Comparison of ENCODE assay signal across 19 mouse cellular contexts in the genomic region with DNA sequence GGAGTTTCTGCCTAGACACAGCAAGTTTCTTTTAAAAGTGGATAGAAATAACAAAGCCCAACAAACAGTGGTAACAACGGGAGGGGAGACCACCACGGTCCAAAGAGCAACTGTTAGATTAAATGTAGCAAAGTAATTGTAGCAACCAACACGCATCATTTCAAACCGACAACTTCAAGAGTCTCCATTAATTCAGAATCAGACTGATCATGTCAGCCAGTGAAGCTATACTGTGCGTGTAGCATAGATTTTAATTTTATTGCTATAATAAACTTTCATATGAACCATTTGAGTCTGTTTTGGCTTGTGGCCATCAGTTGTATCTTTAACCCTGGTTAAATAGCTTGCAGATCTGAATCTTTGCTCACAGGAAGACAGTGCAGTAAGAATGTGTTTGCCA.
DNase-seq lines count a peak whose midpoint lies in the region; ATAC-seq and TF ChIP-seq lines count a peak whose summit lies in the region.
"Had no signal": no experiment of that assay in that cellular context is flagged by ENCODE, and none has a peak within 500 bp of the region (broad histone marks: within the 10 kb centered on the region; RNA-seq: fewer than 3 reads in every experiment).

No protein-coding gene starts in this region.

- no peaks in the 10 kb centered on the region for H3K4me1 ChIP-seq in kidney, embryonic 14.5 days (ENCODE audit: control insufficient read depth, insufficient read depth, low read length)
- H3K4me1 ChIP-seq in limb, embryonic 15.5 days = 0 out of 2 replicates have a peak, but pooled peaks cover 7% of the 10 kb centered on the region
- 0 out of 2 replicates have a peak, but pooled peaks cover 4% of the 10 kb centered on the region for H3K4me1 ChIP-seq in limb, embryonic 10.5 days
- H3K4me1 ChIP-seq in bone marrow, adult 2 months (ENCODE audit: control insufficient read depth, insufficient read depth, low read length) = peaks cover 1% of the 10 kb centered on the region; the same call in 1 of the 2 replicates
- no peaks in the 10 kb centered on the region for H3K4me1 ChIP-seq in forebrain, embryonic 12.5 days
- H3K4me1 ChIP-seq: forebrain, embryonic 10.5 days; hindbrain, embryonic 10.5 days had no signal

- no peak for TF ChIP-seq CTCF in bone marrow, adult 2 months (IDR thresholded peaks at IDR 0.05; ENCODE audit: control insufficient read depth, insufficient read depth, low read length)

- 58% methylated on average over 5 of the region's 5 CpGs for WGBS in kidney, embryonic 14.5 days
- WGBS in limb, embryonic 15.5 days = 56% methylated on average over 5 of the region's 5 CpGs
- WGBS in limb, embryonic 10.5 days = 93% methylated on average over 5 of the region's 5 CpGs
- WGBS in bone marrow, adult 2 months = 89% methylated on average over 5 of the region's 5 CpGs
- 93% methylated on average over 5 of the region's 5 CpGs for WGBS in forebrain, embryonic 12.5 days

- H3K36me3 ChIP-seq in kidney, embryonic 14.5 days (ENCODE audit: control insufficient read depth, insufficient read depth, low read length) = no peaks in the 10 kb centered on the region
- H3K36me3 ChIP-seq in limb, embryonic 15.5 days = no peaks in the 10 kb centered on the region
- peaks cover 5% of the 10 kb centered on the region for H3K36me3 ChIP-seq in limb, embryonic 10.5 days
- H3K36me3 ChIP-seq in forebrain, embryonic 12.5 days (replicated peaks) = no peaks in the 10 kb centered on the region
- H3K36me3 ChIP-seq: embryonic facial prominence, embryonic 13.5 days; forebrain, embryonic 15.5 days; hindbrain, embryonic 10.5 days had no signal

- no peak overlapping the region for H3K4me2 ChIP-seq in kidney, embryonic 14.5 days (replicated peaks; ENCODE audit: low read depth, low read length)
- H3K4me2 ChIP-seq in limb, embryonic 15.5 days = no peak overlapping the region
- no peak overlapping the region for H3K4me2 ChIP-seq in forebrain, embryonic 12.5 days
- H3K4me2 ChIP-seq: embryonic facial prominence, embryonic 13.5 days; forebrain, embryonic 15.5 days; heart, embryonic 12.5 days; hindbrain, embryonic 14.5 days had no signal

- TF ChIP-seq POLR2A in bone marrow, adult 2 months (IDR thresholded peaks at IDR 0.05; ENCODE audit: borderline replicate concordance, control insufficient read depth, low read depth, low read length) = no peak

- H3K27ac ChIP-seq in kidney, embryonic 14.5 days (ENCODE audit: low read depth, low read length) = peak overlapping the region; percentile 67; the same call in 1 of the 2 replicates
- peak overlapping the region; percentile 33; the same call in 1 of the 2 replicates for H3K27ac ChIP-seq in limb, embryonic 15.5 days
- no peak overlapping the region for H3K27ac ChIP-seq in limb, embryonic 10.5 days
- H3K27ac ChIP-seq in bone marrow, adult 2 months (ENCODE audit: control insufficient read depth, insufficient read depth, low read depth, low read length, poor library complexity) = peak overlapping the region; percentile 52; the same call in 1 of the 2 replicates
- H3K27ac ChIP-seq in forebrain, embryonic 12.5 days = no peak overlapping the region
- H3K27ac ChIP-seq: embryonic facial prominence, embryonic 13.5 days; forebrain, embryonic 10.5 days; forebrain, embryonic 15.5 days; heart, adult 2 months; hindbrain, embryonic 10.5 days; hindbrain, embryonic 14.5 days had no signal

- H3K9ac ChIP-seq in kidney, embryonic 14.5 days (ENCODE audit: low read depth, low read length) = no peak overlapping the region
- H3K9ac ChIP-seq in limb, embryonic 15.5 days = no peak overlapping the region
- H3K9ac ChIP-seq in forebrain, embryonic 12.5 days = no peak overlapping the region
- H3K9ac ChIP-seq: embryonic facial prominence, embryonic 13.5 days; forebrain, embryonic 15.5 days; heart, embryonic 12.5 days; hindbrain, embryonic 14.5 days had no signal

- no peaks in the 10 kb centered on the region for H3K27me3 ChIP-seq in kidney, embryonic 14.5 days (ENCODE audit: control insufficient read depth, insufficient read depth, low read length)
- no peaks in the 10 kb centered on the region for H3K27me3 ChIP-seq in limb, embryonic 15.5 days
- no peaks in the 10 kb centered on the region for H3K27me3 ChIP-seq in limb, embryonic 10.5 days (ENCODE audit: low read depth, poor library complexity, severe bottlenecking)
- H3K27me3 ChIP-seq in forebrain, embryonic 12.5 days = no peaks in the 10 kb centered on the region
- H3K27me3 ChIP-seq: embryonic facial prominence, embryonic 13.5 days; forebrain, embryonic 15.5 days; heart, embryonic 12.5 days had no signal

- H3K4me3 ChIP-seq in kidney, embryonic 14.5 days (ENCODE audit: low read length) = no peak overlapping the region
- no peak overlapping the region for H3K4me3 ChIP-seq in limb, embryonic 15.5 days
- H3K4me3 ChIP-seq in limb, embryonic 10.5 days = no peak overlapping the region
- no peak overlapping the region for H3K4me3 ChIP-seq in bone marrow, adult 2 months (replicated peaks; ENCODE audit: control insufficient read depth, low read depth, low read length)
- no peak overlapping the region for H3K4me3 ChIP-seq in forebrain, embryonic 12.5 days (replicated peaks)
- H3K4me3 ChIP-seq: embryonic facial prominence, embryonic 13.5 days; forebrain, embryonic 10.5 days; forebrain, embryonic 15.5 days; heart, adult 2 months; heart, embryonic 12.5 days; hindbrain, embryonic 10.5 days had no signal

- H3K9me3 ChIP-seq in kidney, embryonic 14.5 days (ENCODE audit: control insufficient read depth, low read length) = no peaks in the 10 kb centered on the region
- H3K9me3 ChIP-seq in limb, embryonic 15.5 days = no peaks in the 10 kb centered on the region
- H3K9me3 ChIP-seq in limb, embryonic 10.5 days (replicated peaks) = no peaks in the 10 kb centered on the region
- no peaks in the 10 kb centered on the region for H3K9me3 ChIP-seq in forebrain, embryonic 12.5 days
- H3K9me3 ChIP-seq: forebrain, embryonic 10.5 days; forebrain, embryonic 15.5 days; hindbrain, embryonic 10.5 days had no signal

- no peak for DNase-seq in kidney, postnatal 10 days
- no peak for DNase-seq in limb, embryonic 10.5 days (ENCODE audit: low spot score)
- DNase-seq: adrenal gland, adult 2 months; adrenal gland, postnatal 25 days; cerebellum, adult 11 months; cerebellum, adult 8-10 months; cerebellum, postnatal 14 days; gastrocnemius, postnatal 10 days; heart, adult 2 months had no signal

- peak; percentile 11; the same call in 1 of the 2 replicates for ATAC-seq in kidney, embryonic 14.5 days (ENCODE audit: low FRiP score, low TSS enrichment)
- no peak for ATAC-seq in limb, embryonic 15.5 days (ENCODE audit: insufficient number of reproducible peaks, low FRiP score, low TSS enrichment, low read depth)
- no peak for ATAC-seq in forebrain, embryonic 12.5 days (ENCODE audit: low FRiP score)
- ATAC-seq: forebrain, embryonic 15.5 days had no signal

Comparison
In these comparisons a context has a peak if more than half of its experiments do, and no peak if none do; other contexts are left out.
1. H3K27ac ChIP-seq: peak in kidney, embryonic 14.5 days (single experiment), limb, embryonic 15.5 days (single experiment) and bone marrow, adult 2 months (single experiment); none in limb, embryonic 10.5 days (single experiment) and forebrain, embryonic 12.5 days (single experiment).